Mouse (Mus musculus): ENCODE results near the gene Fzd10.

The Fzd10 gene

DNA sequence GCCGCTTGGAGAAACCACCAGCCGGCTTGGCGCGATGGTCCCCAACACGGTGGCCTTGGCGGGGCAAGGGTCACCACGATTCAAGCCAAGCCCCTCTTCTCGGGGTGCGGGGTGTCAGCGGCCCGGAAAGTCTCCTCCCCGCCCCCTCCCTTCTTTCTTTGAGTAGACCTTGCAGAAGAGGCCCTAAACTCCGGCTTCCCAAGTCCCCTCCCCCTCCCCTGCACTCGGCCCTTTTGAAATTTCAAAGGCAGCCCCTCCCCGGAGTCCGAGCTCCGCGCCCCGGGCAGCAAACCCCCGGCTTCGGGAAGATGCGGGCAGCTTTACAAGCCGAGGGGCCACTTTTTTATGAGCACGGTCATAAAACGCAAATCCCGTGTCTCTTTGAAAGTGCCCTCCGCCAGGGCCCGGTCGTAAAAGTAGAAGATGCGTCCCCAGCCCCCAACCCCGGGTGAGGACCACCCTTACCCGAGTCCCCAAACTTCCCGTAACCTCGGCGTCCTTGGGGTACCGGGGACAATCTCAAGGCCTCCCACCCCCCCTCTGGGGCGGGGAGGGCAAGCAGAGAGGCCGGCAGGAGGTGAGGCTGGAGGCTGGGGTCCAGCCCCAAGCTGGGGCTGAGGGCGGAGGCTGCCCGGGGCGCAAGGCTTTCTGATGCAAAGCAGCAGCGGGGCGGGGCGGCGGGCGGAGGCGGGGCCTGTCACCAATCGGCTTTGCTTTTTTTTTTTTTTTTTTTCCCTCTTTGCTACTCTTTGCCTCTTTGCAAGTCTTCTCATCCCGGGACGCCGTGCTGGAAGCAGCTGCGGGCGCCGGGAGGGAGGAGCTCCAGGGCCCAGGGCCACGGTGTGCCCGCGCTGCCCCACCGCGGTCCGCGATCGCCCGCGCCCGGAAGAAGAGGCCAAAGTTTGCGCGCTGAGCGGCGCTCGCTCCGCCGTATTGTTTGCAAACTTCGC is at the start of gene Fzd10:
Fzd10 (plus strand) TSS at position 773 of the 950 bp plus-strand sequence.
- CTCF ChIA-PET, result no interaction called here

DNA sequence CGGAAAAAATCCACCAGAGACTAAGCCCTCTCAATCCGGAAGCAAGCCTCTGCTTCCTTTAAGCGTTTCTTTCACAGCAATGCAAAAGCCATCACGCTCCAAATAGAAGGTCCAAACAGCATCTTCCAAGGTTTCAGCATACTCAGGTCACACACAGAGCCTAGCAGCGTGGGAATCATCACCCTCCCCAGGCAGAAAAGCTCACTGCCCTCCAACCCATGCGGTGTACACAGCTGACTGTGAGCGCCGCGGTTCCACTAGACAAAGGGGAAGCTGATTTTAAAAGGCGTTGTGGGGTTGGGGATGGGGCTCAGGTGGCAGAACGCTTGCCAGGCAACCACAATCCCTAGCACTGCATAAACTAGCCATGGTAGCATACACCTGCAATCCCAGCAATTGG is 49.2 kb upstream of the Fzd10 start:
- CTCF ChIA-PET, result no interaction called here

DNA sequence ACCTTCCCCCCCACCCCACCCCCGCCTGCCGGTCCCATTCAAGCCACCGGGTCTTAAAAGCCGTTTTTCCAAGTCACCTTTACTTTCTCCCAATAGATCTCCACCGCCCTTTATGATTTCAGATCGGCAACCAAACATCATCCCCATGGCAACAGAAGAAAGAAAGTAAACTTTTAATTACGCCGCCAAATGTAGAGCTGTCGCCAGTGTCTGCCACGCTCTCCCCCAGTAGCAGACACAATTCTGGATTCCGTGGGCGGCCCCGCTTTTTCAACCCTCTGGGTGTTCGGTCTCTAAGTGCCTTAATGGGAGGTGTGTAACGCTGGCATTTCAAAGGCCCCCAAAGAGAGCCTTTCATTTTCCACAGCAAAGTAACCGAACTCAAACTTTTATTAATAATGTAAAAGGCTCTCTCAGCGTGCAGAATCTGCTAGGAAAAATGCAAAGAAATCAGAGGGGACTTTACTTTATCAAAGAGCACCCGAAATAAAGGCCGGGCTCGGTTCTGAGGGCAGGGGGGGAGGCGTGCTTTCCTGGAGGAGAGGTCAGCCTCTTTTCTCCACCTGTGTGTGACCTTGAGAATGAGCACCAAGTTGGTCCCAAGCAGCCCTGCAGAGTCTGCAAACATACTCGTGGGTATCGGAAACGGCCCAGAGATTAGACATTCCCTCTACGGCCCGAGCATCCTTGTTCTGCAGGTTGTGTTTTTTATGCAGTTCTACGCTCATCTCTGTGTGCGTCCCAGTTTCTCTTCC is 48.3 kb upstream of the Fzd10 start:
- CTCF ChIA-PET, result no interaction called here

DNA sequence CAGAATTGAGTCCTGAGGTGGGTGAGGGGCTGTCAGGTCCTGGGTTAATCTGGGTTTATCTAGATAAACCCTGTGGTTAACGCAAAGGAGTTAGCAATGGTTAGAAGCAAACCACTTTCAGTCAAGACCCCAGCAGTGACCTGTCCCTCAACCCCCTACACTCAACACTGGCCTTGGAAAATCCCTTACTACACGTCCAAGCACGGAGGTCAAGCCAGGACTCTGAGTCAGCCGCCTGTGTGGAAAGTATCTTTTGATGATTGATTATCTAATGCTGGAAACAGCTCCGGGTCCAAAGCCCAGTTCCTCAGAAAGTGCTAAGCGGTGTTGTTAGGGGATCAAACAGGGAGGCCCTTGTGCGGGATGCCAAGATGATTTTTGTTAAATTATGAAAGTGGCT is 42.5 kb upstream of the Fzd10 start:
- CTCF ChIA-PET, result no interaction called here

DNA sequence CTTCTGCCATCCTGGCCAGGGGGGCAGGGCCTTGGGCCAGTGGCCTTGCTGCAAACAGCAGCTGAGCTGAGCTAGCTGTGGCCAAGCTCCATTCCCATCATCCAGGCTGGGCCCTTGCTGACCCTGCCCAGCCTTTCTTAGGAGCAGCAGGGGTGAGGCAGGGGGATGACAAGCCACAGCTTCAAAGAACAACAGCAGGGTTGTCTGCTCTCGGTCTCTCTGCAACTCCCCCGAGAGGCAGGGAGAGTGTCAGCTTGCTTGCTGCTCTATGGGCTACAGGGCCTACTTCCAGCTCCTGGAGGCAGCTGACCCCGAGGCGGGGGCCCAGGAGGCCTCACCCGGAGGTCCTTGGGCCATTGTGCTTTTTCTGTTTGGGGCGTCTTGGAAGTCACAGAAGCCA is 33.3 kb upstream of the Fzd10 start:
- CTCF ChIA-PET, result no interaction called here

DNA sequence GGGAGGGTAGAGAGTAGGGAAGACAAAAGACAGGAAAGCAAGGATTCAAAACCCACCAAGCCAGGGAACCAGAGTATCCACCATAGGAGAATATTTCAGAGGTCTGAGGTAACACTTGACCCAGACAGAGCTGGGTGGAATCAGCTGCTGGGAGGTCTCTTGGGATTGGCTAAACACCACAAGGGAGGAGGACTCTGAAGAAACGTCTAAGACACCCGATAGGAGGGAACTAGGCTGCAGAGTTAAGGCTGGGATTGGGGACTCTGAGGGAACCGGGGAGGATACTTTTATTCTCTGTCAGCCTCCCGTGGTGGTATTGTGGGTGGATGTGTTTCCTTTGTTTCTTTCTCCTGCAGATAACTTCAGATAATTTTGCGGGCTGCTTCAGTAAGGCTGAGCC is 31.7 kb upstream of the Fzd10 start:
- CTCF ChIA-PET, result no interaction called here

DNA sequence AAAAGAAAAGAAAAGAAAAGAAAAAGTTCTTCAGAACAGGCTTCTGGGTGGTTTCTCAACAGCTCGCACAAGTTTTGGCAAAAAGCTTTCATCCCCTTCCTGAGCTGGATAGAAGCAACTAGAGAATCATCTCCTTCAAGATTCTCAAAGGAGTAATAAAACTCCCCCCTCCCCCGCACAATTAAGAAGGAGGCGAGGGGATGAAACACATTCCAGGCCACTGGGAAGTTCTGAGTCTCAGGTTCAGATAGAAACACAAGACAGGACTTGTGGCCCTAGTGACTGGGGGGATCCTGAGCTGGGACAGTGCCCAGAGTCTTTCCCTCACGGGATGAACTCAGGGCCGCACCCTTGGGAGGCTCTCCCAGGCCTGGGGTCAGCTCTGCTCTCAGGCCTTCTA is 30.6 kb upstream of the Fzd10 start:
- CTCF ChIA-PET, result interaction anchor here (0.6 kb wide), 1 partner anchor 220 kb away, joined by 4 read pairs; no protein-coding TSS in a partner anchor

DNA sequence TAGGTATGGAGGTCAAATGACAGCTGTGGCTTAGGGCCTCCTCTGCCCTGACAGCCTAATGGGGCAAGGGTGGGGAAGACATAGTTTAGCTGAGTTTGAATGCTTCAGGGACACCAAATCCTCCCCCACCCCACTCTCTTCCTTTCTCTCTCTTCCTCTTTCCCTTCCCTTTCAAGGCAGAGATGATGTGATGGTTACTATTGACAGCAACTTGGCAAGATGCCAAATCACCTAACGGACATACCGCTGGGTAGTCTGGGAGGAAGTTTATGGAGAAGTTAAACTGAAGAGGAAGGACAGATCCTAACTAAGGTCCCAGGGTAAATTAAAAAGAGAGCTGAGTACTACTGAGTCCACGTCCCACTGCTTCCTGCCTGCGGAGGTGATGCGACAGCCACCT is 29.8 kb upstream of the Fzd10 start:
- CTCF ChIA-PET, result no interaction called here

DNA sequence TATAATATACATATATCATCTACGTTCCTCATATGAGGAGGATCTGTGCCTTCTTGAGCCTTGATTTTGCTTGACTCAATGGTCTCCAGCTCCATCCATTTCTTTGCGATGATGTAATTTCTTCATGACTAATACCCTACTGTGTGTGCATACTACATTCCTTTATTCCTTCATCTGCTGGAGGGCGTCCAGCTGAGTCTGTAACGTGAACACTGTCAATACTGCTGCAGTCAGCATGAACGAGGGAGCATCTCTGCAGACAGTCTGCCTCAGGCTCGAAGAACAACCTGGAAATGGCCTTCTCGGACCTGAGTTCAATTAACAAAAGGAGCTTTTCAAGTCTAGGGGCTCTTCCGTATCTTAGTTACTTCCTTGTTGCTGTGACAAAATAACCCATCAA is 28.9 kb upstream of the Fzd10 start:
- CTCF ChIA-PET, result no interaction called here

DNA sequence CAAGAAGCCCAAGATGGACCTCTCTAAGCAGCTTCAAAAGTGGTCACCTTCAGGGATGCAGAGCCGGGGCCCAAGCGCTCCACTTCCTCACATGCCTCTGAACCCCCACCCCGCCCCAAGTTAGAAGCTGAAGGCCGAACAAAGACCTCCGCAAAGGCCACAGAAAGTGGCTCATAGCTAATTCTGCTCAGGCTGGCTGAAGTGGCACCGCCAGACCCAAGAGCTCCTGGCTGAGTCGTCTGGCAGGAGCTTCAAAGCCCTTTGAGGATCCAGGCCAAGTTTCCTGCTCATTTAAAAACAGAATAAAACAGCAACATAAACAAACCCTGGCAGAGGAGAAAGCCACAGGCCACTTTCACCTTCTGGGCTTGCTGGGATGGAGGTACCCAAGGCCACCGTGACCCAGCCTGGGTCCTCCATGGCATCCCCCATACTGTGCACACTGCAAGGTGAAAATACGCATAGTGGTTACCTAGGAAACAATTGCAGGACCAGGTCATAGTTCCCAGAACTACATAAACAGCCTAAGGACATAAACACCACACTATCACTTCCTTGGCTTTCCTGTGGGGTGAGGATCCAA is 24.6 kb upstream of the Fzd10 start:
- CTCF ChIA-PET, result interaction anchor here (0.5 kb wide), 1 partner anchor 416 kb away, joined by 3 read pairs; no protein-coding TSS in a partner anchor

DNA sequence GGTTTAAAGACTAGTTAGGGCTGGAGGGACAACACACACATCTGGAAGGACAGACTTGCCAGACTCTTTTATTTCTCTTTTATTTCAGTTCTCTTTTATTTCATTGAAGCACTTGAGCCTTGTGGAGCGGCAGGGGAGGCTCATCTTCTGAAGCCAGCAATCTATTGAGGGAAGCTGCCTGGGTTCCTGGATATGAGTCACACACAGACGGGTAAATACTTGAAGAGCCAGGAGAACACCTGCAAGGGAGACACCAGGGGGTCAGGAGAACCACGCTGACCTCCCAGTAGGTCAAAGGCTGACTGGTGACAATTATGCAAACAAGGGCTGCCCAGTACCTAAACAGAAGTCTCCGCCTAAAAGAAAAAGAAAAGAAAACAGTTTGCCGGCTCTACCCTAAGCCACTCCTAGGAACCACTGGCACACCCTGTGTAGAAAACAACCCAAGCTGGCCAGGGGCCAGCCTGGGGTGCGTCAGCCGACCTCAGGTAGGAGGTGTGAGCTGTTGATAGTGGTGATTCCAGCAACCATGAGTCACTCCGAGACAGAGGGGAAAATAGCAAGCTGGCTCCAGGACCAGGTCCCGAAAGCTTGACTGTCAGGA is 21.5 kb upstream of the Fzd10 start:
- CTCF ChIA-PET, result no interaction called here

DNA sequence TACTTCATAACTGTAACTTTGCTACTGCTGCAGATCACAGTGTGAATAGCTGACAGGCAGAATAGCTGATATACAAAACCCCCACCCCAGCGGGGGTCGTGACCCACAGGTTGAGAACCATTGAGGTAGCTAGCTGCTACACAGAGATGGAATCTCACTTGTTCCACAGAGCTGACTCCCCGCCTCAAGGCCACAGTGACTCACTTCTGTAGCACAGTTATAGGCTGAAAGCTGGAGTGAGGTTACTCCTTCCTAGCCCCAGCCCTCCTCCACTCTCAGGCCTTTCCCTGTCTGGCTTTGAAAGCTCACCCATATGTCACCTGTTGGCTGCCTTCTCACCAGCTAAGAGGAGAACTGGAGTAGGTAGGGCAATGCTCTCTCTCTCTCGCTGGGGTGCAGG is 19.7 kb upstream of the Fzd10 start:
- CTCF ChIA-PET, result no interaction called here

DNA sequence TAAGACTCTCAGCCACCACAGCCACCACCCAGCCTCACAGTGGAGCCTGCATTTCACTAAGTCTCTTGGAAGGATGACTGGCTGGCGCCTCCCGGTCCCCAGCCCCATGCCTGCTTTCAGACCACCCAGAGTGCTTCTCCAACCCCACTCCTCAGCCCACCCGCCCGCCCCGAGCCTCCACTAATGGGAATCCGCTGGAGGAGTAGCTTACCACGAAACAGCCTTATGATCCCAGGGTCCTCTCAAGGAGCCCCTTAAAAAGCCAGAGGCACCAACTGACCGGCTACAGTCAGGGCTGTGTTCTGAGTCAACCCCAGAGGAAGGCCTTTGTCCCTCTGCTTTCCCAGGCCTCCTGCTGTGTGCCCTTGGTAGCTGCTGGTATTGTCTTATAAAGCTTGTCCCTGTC is 19.1 kb upstream of the Fzd10 start:
- CTCF ChIA-PET, result no interaction called here

DNA sequence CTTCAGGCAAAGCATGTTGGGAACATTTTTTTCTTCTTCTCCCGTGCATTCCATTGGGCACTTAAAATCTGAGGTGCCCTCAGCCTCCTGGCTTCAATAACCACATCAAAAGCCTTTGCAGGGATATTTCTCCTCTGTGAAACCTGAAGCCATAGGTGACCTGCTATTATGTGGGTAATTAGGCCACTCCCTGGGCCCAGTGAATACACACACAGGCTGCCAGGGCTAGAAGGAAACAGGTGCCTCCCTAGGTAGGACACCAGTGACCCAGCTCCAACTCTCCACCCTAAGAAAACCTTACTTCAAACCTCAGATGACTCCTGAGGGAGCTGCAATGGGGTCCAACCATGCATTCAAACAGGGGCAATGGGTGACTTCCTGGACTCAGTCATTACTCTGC is 11.4 kb upstream of the Fzd10 start:
- CTCF ChIA-PET, result no interaction called here

DNA sequence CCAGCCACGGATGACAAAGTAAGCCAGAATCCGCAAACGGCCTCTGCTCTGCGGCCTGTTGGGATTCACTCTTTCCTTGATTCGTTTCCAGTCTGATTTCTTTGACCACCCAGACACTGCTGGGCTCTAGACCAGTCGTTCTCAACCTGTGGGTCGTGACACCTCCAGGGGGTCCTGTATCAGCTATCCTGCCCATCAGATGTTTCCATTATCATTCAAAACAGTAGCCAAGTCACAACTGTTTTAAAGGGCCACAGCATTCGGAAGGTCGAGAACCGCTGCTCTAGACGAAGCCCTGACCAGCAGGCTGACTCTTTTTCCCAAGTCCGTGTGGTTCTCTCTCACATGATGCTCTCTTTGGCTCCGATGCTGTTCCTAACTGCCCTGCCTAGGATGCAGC is 7.2 kb upstream of the Fzd10 start:
- CTCF ChIA-PET, result no interaction called here

DNA sequence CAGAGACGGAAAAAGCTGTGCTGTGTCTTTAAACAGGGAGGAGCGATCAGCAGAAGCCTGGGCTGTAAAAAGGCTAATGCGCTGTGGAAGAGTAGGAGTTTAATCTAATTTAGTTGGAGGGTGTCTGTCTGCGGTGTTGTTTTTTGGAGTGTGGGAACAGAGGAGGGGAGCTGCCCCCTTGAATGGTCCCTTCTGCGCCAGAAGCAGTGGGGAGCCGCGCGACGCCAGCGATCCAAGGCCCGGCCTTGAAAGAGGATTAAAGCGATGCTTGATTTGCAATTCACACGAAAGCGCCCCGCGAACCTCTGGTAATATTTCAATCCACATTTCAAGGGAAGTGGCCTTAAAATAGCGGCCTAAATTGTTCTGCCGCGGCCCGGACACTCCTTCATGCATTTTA is 3.8 kb upstream of the Fzd10 start:
- CTCF ChIA-PET, result no interaction called here

DNA sequence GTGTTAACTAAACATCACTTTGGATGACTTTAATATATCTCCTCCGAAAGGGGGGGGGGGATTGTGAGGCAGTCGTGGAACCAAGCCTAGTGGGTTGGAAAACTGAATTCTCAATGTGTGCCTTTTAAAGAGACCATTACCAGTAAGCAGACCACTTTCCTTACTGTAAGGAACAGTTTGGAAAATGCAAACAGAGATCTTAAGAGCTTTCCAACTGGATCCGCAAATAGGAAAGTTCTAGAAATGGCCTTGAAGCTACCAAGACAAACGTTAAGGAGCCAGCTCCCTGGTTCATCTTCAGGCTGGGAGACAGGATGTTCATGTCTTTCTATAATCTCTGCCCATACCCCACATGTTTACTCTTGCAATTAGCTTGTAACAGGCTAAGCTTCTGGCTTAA is 3.3 kb upstream of the Fzd10 start:
- CTCF ChIA-PET, result interaction anchor here (0.7 kb wide), 1 partner anchor 172 kb away, joined by 4 read pairs; no protein-coding TSS in a partner anchor

DNA sequence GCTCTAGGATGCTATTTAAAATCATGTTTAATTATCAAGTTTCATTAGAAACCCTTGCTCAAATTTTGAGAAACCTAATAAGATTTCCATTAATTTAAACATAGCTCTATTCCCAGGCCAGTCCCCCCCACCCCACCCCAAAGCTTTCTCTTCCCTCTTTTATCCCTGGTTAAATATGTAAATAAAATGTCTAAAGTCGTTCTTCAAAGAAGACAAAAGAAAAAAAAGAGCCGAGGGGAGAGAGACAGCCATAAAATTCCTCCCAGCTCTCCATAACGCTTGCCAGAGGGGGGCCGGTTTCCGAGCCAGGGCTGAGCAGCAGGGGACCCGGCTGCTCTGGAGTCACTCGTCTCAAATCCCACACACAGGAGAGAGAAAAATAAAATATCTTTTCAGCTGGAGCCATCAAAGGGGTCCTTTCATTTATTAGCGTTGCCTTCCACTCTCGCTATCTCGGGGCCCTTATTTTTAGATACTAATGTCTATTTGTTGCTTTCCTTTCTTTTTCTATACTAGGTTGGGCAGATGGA is 2.4 kb upstream of the Fzd10 start:
- CTCF ChIA-PET, result no interaction called here

DNA sequence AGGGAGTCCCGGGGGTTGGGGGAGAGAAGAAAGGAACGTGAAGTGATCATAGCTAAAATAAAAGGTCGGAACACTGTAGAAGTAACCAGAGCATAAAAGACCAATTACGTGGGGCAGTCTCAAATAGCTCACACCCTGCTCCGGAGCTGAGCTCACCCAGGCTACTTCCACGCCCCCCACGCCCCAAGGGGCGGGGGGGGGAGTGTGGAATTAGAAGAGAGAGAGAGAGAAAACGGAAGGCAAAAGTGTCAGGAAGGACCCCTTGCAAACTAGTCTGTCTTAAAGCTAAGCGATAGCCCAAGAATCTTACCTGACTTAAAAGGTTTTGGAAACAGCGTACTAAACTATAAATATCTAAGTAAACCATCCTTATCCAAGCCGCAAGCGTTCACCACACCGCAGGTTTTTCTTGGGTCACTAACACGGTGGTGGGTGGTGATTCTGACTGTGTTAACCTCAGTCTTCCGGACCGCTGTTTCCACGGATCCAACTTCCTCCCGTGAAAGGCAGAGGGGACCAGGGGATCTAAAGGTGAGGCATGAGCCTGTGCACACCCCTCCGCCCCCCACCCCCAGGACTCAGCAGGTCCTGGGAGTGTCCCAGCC is 1.8 kb upstream of the Fzd10 start:
- CTCF ChIA-PET, result no interaction called here

DNA sequence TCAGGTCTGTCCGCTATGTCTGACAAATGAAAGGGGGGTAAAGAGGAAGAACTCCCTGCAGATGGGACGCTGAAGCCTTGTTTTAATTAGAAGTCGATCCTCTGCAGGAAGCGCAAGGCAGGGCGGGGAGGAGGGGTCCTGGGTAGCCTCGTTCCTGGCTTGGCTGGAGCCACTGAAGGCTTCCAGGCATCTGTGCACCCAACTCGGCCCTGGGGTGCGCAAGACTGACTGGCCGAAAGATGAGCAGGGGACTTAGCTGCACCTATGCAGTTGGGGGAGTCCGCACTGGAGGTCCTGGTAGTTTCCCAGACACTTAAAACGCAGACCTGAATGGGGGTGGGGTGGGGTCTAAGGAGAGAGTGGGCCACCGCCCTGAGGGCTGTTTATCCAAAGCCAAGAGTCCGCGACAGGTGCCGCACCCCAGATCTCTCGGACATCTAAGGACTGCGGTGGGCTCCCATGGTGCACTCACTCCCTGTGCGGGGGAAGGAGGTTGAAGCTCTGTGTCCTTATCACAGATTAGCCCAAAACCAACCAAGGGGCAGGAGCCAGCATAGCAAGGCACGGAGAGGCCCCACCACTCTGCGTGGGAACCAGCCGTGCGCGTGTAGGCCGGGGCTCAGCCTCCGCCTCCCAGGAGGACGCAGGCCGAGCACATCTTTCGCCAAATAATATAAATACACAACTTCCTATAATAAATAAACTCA is 1.1 kb upstream of the Fzd10 start:
- CTCF ChIA-PET, result no interaction called here

Measured in spleen, embryonic (tissue).